Mouse (Mus musculus) heart, postnatal 0 days (tissue): ENCODE results near the gene Trim26. TPM values are rescaled to one million over a fixed set of nuclear protein-coding genes. Genes with fewer than 3 reads are reported as not detected.

Experiments used
- ATAC-seq: fragments of 200-750 bp; cut with Nextera tagmentation; 2 replicates; pipeline ENCODE4 v1.8.0; 2017; ENCODE audit warnings: low read depth, moderate number of reproducible peaks, moderate library complexity; ENCODE audit not compliant: insufficient read depth
- DNase-seq: peaks from one replicate; pipeline ENCODE4 v3.0.0-alpha.2; 2016; ENCODE audit warnings: low spot score
- H3K27ac ChIP-seq: fragments of 300-500 bp; sonication (generic); 2 replicates; pipeline ENCODE4 v1.5.1; 2014; ENCODE audit warnings: low read depth, mild to moderate bottlenecking
- H3K27me3 ChIP-seq: fragments of 300-500 bp; sonication (generic); 2 replicates; pipeline ENCODE4 v1.6.1; 2014; ENCODE audit warnings: low read length, mixed read lengths; ENCODE audit not compliant: control insufficient read depth, insufficient read depth
- H3K36me3 ChIP-seq: fragments of 300-500 bp; sonication (generic); replicated peaks from 2 replicates; pipeline ENCODE4 v1.6.1; 2014; ENCODE audit warnings: low read length, mixed read lengths; ENCODE audit not compliant: control insufficient read depth, insufficient read depth
- H3K4me1 ChIP-seq: fragments of 300-500 bp; sonication (generic); 2 replicates; pipeline ENCODE4 v1.6.1; 2014; ENCODE audit warnings: antibody characterized with exemption; ENCODE audit not compliant: control insufficient read depth, insufficient read depth
- H3K4me2 ChIP-seq: fragments of 300-500 bp; sonication (generic); 2 replicates; pipeline ENCODE4 v1.6.1; 2014; ENCODE audit warnings: low read depth, mild to moderate bottlenecking, low read length, moderate library complexity
- H3K4me3 ChIP-seq: fragments of 300-500 bp; sonication (generic); 2 replicates; pipeline ENCODE4 v1.5.1; 2014; ENCODE audit warnings: low read depth, low read length
- H3K9ac ChIP-seq: fragments of 300-500 bp; sonication (generic); replicated peaks from 2 replicates; pipeline ENCODE4 v1.6.1; 2014; ENCODE audit warnings: low read depth, low read length, mixed read lengths
- H3K9me3 ChIP-seq: fragments of 300-500 bp; sonication (generic); replicated peaks from 2 replicates; pipeline ENCODE4 v1.6.1; 2016; ENCODE audit warnings: low read length; ENCODE audit not compliant: control insufficient read depth
- CTCF ChIP-seq: IDR thresholded peaks from 2 replicates; pipeline ENCODE4 v1.5.1; 2016; ENCODE audit warnings: antibody characterized with exemption, control low read depth, low read depth
- EP300 ChIP-seq: IDR thresholded peaks from 2 replicates; pipeline ENCODE4 v1.6.1; 2016; ENCODE audit warnings: antibody characterized with exemption, low read depth
- WGBS: fragments of 180-500 bp; shearing (Covaris S2); extraction: QIAGEN DNeasy Blood & Tissue Kit; methylation state at CpG from one replicate; pipeline ENCODE4 v1.1.7; 2014; 5-methylcytosine and 5-hydroxymethylcytosine counted together
- polyA plus RNA-seq: library from polyadenylated mRNA; unstranded; fragments of >200 nt; fragmentation: Nextera tagmentation; extraction: Ambion mirVana; gene quantifications from 2 replicates; pipeline ENCODE4 v1.2.1, GENCODE M21; 2015
- total RNA-seq: library from RNA; depleted of rRNA; stranded (reverse); fragments of >200 nt; gene quantifications from 2 replicates; pipeline ENCODE4 v1.2.3, GENCODE M21; 2014; ENCODE audit warnings: low replicate concordance

The Trim26 gene
- total and polyA plus RNA-seq, 2 experiments from 2014 or later, result 13.8 to 14.0 TPM

DNA sequence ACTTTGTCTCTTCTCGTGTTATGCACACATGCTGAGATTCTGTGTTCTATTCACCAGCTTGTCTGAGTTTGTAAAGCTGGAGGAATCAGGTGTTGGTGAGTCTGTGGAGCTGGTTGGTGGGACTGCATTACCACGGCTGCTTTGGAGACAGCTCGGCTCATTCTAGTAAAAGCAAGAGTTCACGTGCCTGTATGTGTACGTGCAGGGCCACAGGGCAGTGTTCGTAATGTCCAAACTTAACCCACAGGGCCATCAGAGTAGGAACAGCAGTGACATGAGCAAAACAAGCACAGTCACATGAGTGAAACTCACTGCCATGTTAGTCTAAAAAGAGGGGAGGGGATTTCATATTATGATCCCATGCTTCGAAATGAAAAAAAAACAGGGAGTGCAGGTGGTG lies 6.8 kb downstream of the Trim26 start:
- Histone ChIP-seq H3K4me3 (no peak overlapping the region), H3K27me3 (no peaks in the 10 kb centered on the region), H3K27ac (no peak overlapping the region), H3K36me3 (peaks cover 17% of the 10 kb centered on the region; the same call in 1 of the 2 replicates), H3K9ac (no peak overlapping the region), H3K4me1 (peaks cover 16% of the 10 kb centered on the region), H3K9me3 (no peaks in the 10 kb centered on the region), H3K4me2 (no peak overlapping the region)
- ATAC-seq, result no peak
- no peak for DNase-seq
- WGBS, result 74% methylated on average over 7 of the region's 7 CpGs
- TF ChIP-seq CTCF, result no peak
- no peak for TF ChIP-seq EP300

DNA sequence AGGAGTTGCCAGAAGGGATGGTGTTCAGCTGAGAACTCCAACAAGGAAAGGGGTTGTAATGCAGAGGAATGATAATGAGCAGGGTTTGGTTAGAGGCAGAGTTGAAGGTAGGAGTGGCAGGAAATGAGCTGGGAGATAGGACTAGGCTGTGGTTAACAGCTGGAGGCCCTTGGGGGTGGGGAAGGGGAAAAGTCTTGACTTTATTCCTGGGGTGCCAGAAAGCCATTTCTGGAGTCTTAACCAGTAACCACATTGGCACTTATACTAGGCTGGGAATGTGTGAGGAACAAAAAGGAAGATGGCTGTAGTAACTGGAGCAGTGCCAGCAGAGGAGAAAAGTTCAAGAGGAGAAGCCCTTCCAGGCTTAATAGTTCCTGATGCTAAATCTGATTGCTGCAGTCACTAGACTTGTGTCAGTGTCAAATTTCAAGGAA lies 7.4 kb downstream of the Trim26 start:
- Histone ChIP-seq H3K9ac (no peak overlapping the region), H3K9me3 (no peaks in the 10 kb centered on the region), H3K27ac (no peak overlapping the region), H3K4me1 (peaks cover 16% of the 10 kb centered on the region), H3K4me3 (no peak overlapping the region), H3K27me3 (no peaks in the 10 kb centered on the region), H3K36me3 (peaks cover 17% of the 10 kb centered on the region; the same call in 1 of the 2 replicates), H3K4me2 (no peak overlapping the region)
- DNase-seq (no peak), ATAC-seq (no peak)
- TF ChIP-seq CTCF, result no peak
- TF ChIP-seq EP300, result no peak

DNA sequence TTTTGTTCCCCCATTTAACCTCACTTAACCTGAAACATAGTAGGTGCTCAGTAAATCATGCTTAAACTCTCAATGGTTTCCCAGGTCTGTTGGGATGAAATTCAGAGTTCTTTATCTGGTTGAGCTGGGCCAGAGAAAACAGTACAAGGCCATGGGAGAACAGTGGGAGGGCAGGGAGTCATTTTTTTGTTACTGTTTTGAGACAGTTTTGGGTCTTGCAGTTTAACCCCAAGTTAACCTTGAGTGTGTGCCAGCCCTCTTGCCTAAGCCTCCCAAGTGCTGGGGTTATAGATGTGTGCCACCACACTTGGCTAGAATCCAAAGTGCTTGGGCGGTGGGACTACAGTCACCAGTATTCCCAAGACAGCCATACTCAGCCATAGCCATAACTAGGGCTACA lies 7.8 kb downstream of the Trim26 start:
- Histone ChIP-seq H3K36me3 (peaks cover 17% of the 10 kb centered on the region; the same call in 1 of the 2 replicates), H3K9ac (no peak overlapping the region), H3K27me3 (no peaks in the 10 kb centered on the region), H3K4me1 (peaks cover 16% of the 10 kb centered on the region), H3K27ac (no peak overlapping the region), H3K4me3 (no peak overlapping the region), H3K9me3 (no peaks in the 10 kb centered on the region), H3K4me2 (no peak overlapping the region)
- DNase-seq, result no peak
- WGBS, result 50% methylated on average over 1 of the region's 1 CpGs
- ATAC-seq, result no peak
- TF ChIP-seq CTCF (no peak), EP300 (no peak)

DNA sequence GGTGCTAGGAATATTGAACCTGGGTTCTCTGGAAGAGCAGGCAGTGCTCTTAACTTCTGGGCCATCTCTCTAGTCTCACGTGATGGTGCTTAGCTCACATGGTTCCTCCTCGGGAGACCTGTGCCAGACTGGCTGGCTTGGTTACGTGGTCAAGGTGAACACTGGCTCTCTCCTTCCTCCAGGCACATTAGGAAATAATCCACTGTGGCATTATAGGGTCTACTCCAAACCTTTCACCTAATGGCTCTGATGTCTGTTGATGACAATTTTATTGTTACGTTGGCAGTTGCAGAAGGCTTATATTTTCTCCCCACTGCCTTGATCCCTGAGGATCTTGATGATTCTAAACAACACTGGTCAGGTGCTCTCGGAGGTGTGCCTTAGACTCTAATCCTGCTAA lies 12.0 kb downstream of the Trim26 start:
- H3K27me3 ChIP-seq, result no peaks in the 10 kb centered on the region
- TF ChIP-seq CTCF (no peak), EP300 (no peak)
- H3K36me3 ChIP-seq, result peaks cover 35% of the 10 kb centered on the region
- no peak overlapping the region for H3K4me2 ChIP-seq
- no peak overlapping the region for H3K27ac ChIP-seq
- DNase-seq, result no peak
- no peaks in the 10 kb centered on the region for H3K9me3 ChIP-seq
- ATAC-seq, result no peak
- WGBS, result 74% methylated on average over 5 of the region's 5 CpGs
- H3K9ac ChIP-seq, result no peak overlapping the region
- H3K4me1 ChIP-seq, result peaks cover 13% of the 10 kb centered on the region
- no peak overlapping the region for H3K4me3 ChIP-seq

DNA sequence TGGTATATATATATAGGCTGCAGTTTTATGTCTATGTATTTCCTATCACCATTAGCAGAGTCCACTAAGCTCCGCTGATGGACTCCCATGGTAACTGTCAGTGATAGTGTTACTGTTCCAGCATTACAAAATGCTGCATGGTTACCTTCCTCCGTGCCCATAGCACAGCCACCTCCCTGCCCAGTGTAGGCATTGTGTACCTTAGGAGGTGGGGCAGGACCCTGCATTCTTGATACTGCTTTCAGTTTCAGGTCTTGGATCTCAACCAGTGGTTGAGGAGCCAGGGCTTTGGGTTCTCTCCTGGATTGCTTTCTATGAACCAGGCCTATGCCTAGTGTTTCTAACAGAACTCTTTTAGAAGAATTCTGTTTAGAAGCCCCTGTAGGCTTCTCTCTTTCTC lies 13.1 kb downstream of the Trim26 start:
- Histone ChIP-seq H3K4me1 (peaks cover 3% of the 10 kb centered on the region; the same call in 1 of the 2 replicates), H3K4me2 (no peak overlapping the region), H3K27me3 (no peaks in the 10 kb centered on the region), H3K4me3 (no peak overlapping the region), H3K36me3 (peaks cover 44% of the 10 kb centered on the region), H3K27ac (no peak overlapping the region), H3K9ac (no peak overlapping the region), H3K9me3 (no peaks in the 10 kb centered on the region)
- TF ChIP-seq EP300 (no peak), CTCF (no peak)
- ATAC-seq (no peak), DNase-seq (no peak)
- 86% methylated on average over 2 of the region's 2 CpGs for WGBS

DNA sequence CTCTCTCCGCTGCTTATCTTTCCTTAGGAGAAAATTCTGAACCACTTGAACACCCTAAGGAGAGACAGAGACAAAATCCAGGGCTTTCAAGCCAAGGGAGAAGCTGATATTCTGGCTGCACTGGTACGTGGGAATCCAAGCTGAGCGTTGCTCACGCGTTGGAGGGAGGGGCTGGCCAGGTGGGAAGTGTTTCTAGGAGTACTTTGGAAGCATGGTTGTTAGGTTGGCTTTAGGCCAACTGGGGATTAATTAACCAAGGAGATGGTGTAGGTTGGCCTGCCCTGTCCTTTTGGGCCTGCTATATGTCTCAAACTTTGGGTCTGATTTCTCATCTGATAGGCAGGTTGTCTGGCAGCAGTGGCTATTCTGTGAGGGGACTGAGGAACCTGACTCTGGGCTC lies 14.3 kb downstream of the Trim26 start:
- Histone ChIP-seq H3K4me2 (no peak overlapping the region), H3K27ac (no peak overlapping the region), H3K4me1 (no peaks in the 10 kb centered on the region; the same call in 1 of the 2 replicates), H3K36me3 (peaks cover 52% of the 10 kb centered on the region), H3K27me3 (no peaks in the 10 kb centered on the region), H3K4me3 (no peak overlapping the region), H3K9ac (no peak overlapping the region), H3K9me3 (no peaks in the 10 kb centered on the region)
- DNase-seq (no peak), ATAC-seq (no peak)
- no peak for TF ChIP-seq EP300
- TF ChIP-seq CTCF, result no peak
- WGBS, result 76% methylated on average over 5 of the region's 5 CpGs
